Mouse (Mus musculus) heart, embryonic 14.5 days (tissue): ENCODE measurements around the gene Tlx1. TPM values are rescaled to one million over a fixed set of nuclear protein-coding genes. Genes with fewer than 3 reads are reported as not detected.

ENCODE experiments used
- ATAC-seq: fragments of 200-750 bp; cut with Nextera tagmentation; 2 replicates; pipeline ENCODE4 v1.8.0; 2017; ENCODE audit warnings: low read depth, moderate TSS enrichment; ENCODE audit not compliant: insufficient number of reproducible peaks, insufficient read depth, low FRiP score
- H3K27ac ChIP-seq, 2 experiments: fragments of 200-500 bp in 1 of 2; fragments of 300-500 bp in 1 of 2; sonication (generic) in 1 of 2; replicated peaks in 1 of 2; 2 replicates each; pipeline ENCODE4 v1.5.1; 2012 to 2014; ENCODE audit warnings: low read depth in 2 of 2, low read length in 2 of 2, control low read depth in 1 of 2, mild to moderate bottlenecking in 1 of 2, mixed read lengths in 1 of 2; ENCODE audit not compliant: control insufficient read depth in 1 of 2, insufficient read depth in 1 of 2
- H3K27me3 ChIP-seq: fragments of 300-500 bp; sonication (generic); 2 replicates; pipeline ENCODE4 v1.6.1; 2014; ENCODE audit warnings: mild to moderate bottlenecking, low read length, control low read depth; ENCODE audit not compliant: control insufficient read depth, insufficient read depth
- H3K36me3 ChIP-seq: fragments of 300-500 bp; sonication (generic); 2 replicates; pipeline ENCODE4 v1.6.1; 2014; ENCODE audit warnings: mild to moderate bottlenecking, control low read depth, low read length, mixed read lengths; ENCODE audit not compliant: control insufficient read depth, insufficient read depth
- H3K4me1 ChIP-seq, 2 experiments: fragments of 200-500 bp in 1 of 2; fragments of 300-500 bp in 1 of 2; sonication (generic) in 1 of 2; 2 replicates each; pipeline ENCODE4 v1.6.1; 2012 to 2014; ENCODE audit warnings: low read length in 2 of 2, control low read depth in 1 of 2, mixed read lengths in 1 of 2; ENCODE audit not compliant: control insufficient read depth in 2 of 2, insufficient read depth in 2 of 2
- H3K4me2 ChIP-seq: fragments of 300-500 bp; sonication (generic); 2 replicates; pipeline ENCODE4 v1.6.1; 2014; ENCODE audit warnings: mild to moderate bottlenecking, low read length
- H3K4me3 ChIP-seq, 2 experiments: fragments of 200-500 bp in 1 of 2; fragments of 300-500 bp in 1 of 2; sonication (generic) in 1 of 2; 2 replicates each; pipeline ENCODE4 v1.5.1; 2012 to 2014; ENCODE audit warnings: low read length in 2 of 2, mild to moderate bottlenecking in 2 of 2, control low read depth in 1 of 2, low read depth in 1 of 2, moderate library complexity in 1 of 2; ENCODE audit not compliant: control insufficient read depth in 1 of 2, insufficient read depth in 1 of 2
- H3K9ac ChIP-seq: fragments of 300-500 bp; sonication (generic); 2 replicates; pipeline ENCODE4 v1.6.1; 2014; ENCODE audit warnings: mild to moderate bottlenecking, low read length
- H3K9me3 ChIP-seq: fragments of 300-500 bp; sonication (generic); 2 replicates; pipeline ENCODE4 v1.6.1; 2016; ENCODE audit warnings: low read length, control low read depth; ENCODE audit not compliant: control insufficient read depth
- WGBS: fragments of 180-500 bp; shearing (Covaris S2); extraction: QIAGEN DNeasy Blood & Tissue Kit; methylation state at CpG from one replicate; pipeline ENCODE4 v1.1.7; 2014; 5-methylcytosine and 5-hydroxymethylcytosine counted together
- polyA plus RNA-seq: library from polyadenylated mRNA; unstranded; fragments of >200 nt; fragmentation: Nextera tagmentation; extraction: Ambion mirVana; gene quantifications from 2 replicates; pipeline ENCODE4 v1.2.1, GENCODE M21; 2014

Tlx1 gene
- polyA plus RNA-seq, 1 experiment from 2014 or later, result 0.22 TPM

- Histone ChIP-seq H3K4me2 (peak overlapping the region; percentile 41), H3K36me3 (no peaks in the 10 kb centered on the region), H3K27me3 (peaks cover 97% of the 10 kb centered on the region), H3K27ac (no peak overlapping the region), H3K4me1 (peaks cover 2 to 8% of the 10 kb centered on the region in 2 experiments; a peak in 3 of 4 replicates), H3K9ac (no peak overlapping the region), H3K9me3 (no peaks in the 10 kb centered on the region), H3K4me3 (peak overlapping the region in 1 of 2 experiments; percentile 20; a peak in 2 of 4 replicates)
- no peak for ATAC-seq
- 3% methylated on average over 44 of the region's 44 CpGs for WGBS
These were observed 3.0 kb downstream of the Tlx1 start for GRCm38 (mm10) chr19:45153311-45154058.

GRCm38 (mm10) chr19:45154059-45154386 is 3.5 kb downstream of the Tlx1 start:
- H3K36me3 ChIP-seq, result no peaks in the 10 kb centered on the region
- H3K4me1 ChIP-seq, result peaks cover 2 to 8% of the 10 kb centered on the region in 2 experiments; a peak in 3 of 4 replicates
- no peak for ATAC-seq
- H3K27me3 ChIP-seq, result peaks cover 97% of the 10 kb centered on the region
- H3K27ac ChIP-seq, result no peak overlapping the region
- H3K9ac ChIP-seq, result no peak overlapping the region
- peak overlapping the region in 1 of 2 experiments; percentile 20; a peak in 2 of 4 replicates for H3K4me3 ChIP-seq
- WGBS, result under 1% methylated on average over 24 of the region's 24 CpGs
- H3K9me3 ChIP-seq, result no peaks in the 10 kb centered on the region
- peak overlapping the region; percentile 41 for H3K4me2 ChIP-seq

- Histone ChIP-seq H3K4me3 (peak overlapping the region in 1 of 2 experiments; percentile 20; a peak in 1 of 4 replicates), H3K9ac (no peak overlapping the region), H3K4me2 (peak overlapping the region; percentile 41; the same call in 1 of the 2 replicates)
These were observed 4.0 kb downstream of the Tlx1 start for GRCm38 (mm10) chr19:45154521-45154920.

GRCm38 (mm10) chr19:45155141-45155790 is 4.8 kb downstream of the Tlx1 start:
- Histone ChIP-seq H3K4me1 (peaks cover 2 to 8% of the 10 kb centered on the region in 2 experiments; a peak in 3 of 4 replicates), H3K4me2 (no peak overlapping the region), H3K27ac (no peak overlapping the region), H3K27me3 (peaks cover 99% of the 10 kb centered on the region), H3K9me3 (no peaks in the 10 kb centered on the region), H3K36me3 (no peaks in the 10 kb centered on the region), H3K9ac (no peak overlapping the region), H3K4me3 (no peak overlapping the region)
- no peak for ATAC-seq
- 7% methylated on average over 15 of the region's 15 CpGs for WGBS

More at GRCm38 (mm10) chr19:45154521-45154920, 4.0 kb downstream of the Tlx1 start:
- Histone ChIP-seq H3K36me3 (no peaks in the 10 kb centered on the region), H3K27ac (no peak overlapping the region), H3K27me3 (peaks cover 99% of the 10 kb centered on the region), H3K4me1 (peaks cover 2 to 8% of the 10 kb centered on the region in 2 experiments; a peak in 3 of 4 replicates), H3K9me3 (no peaks in the 10 kb centered on the region)
- no peak for ATAC-seq
- 2% methylated on average over 18 of the region's 18 CpGs for WGBS

- no peak for ATAC-seq
- Histone ChIP-seq H3K4me2 (no peak overlapping the region), H3K27me3 (peaks cover 99% of the 10 kb centered on the region), H3K4me3 (no peak overlapping the region), H3K4me1 (peaks cover 0 to 6% of the 10 kb centered on the region in 2 experiments; a peak in 2 of 4 replicates), H3K9ac (no peak overlapping the region), H3K27ac (no peak overlapping the region), H3K9me3 (no peaks in the 10 kb centered on the region), H3K36me3 (no peaks in the 10 kb centered on the region)
- WGBS, result 10% methylated on average over 26 of the region's 26 CpGs
These were observed 5.3 kb downstream of the Tlx1 start for GRCm38 (mm10) chr19:45155791-45156186.

GRCm38 (mm10) chr19:45156381-45156780 is 5.9 kb downstream of the Tlx1 start:
- H3K4me1 ChIP-seq, result peaks cover 0 to under 1% of the 10 kb centered on the region in 2 experiments; a peak in 1 of 4 replicates

GRCm38 (mm10) chr19:45158201-45158600 is 7.7 kb downstream of the Tlx1 start:
- H3K27ac ChIP-seq, result no peak overlapping the region
- no peaks in the 10 kb centered on the region for H3K9me3 ChIP-seq
- H3K9ac ChIP-seq, result no peak overlapping the region
- H3K4me1 ChIP-seq, result peaks cover 0 to 5% of the 10 kb centered on the region in 2 experiments; a peak in 2 of 4 replicates
- no peaks in the 10 kb centered on the region for H3K36me3 ChIP-seq
- peaks cover 99% of the 10 kb centered on the region for H3K27me3 ChIP-seq
- H3K4me2 ChIP-seq, result no peak overlapping the region
- 18% methylated on average over 4 of the region's 4 CpGs for WGBS
- H3K4me3 ChIP-seq, result no peak overlapping the region
- ATAC-seq, result no peak

More at GRCm38 (mm10) chr19:45156381-45156780, 5.9 kb downstream of the Tlx1 start:
- no peaks in the 10 kb centered on the region for H3K9me3 ChIP-seq
- H3K27ac ChIP-seq, result no peak overlapping the region
- WGBS, result 11% methylated on average over 5 of the region's 5 CpGs
- H3K9ac ChIP-seq, result no peak overlapping the region
- peaks cover 99% of the 10 kb centered on the region for H3K27me3 ChIP-seq
- no peak for ATAC-seq
- no peak overlapping the region for H3K4me3 ChIP-seq
- no peaks in the 10 kb centered on the region for H3K36me3 ChIP-seq
- H3K4me2 ChIP-seq, result no peak overlapping the region
